In the genomic region with DNA sequence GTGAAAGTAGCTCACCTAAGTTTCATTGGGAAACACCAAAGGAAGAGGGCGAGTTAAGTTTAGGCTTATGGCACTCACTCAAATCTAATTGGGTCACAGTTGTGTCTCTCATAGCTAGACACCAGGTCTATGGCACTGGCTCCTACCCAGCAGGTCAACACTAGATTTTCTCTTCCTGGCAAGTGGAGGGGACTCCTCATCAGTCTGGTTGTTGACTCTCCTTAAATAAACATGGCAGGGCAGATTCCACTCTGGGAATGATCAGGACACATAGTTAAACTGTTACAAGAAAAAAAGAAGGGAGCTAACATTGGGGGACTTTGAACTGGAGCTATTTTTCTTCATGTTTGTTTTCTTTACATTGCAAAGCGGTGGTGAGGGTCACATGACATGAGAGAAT, we compare ENCODE assay signal across 25 mouse cellular contexts. TPM values are rescaled to one million over a fixed set of nuclear protein-coding genes. Genes with fewer than 3 reads are reported as not detected.
DNase-seq lines count a peak whose midpoint lies in the region; ATAC-seq lines count a peak whose summit lies in the region.
"Had no signal": no experiment of that assay in that cellular context is flagged by ENCODE, and none has a peak within 500 bp of the region (broad histone marks: within the 10 kb centered on the region; RNA-seq: fewer than 3 reads in every experiment).

No protein-coding gene starts in this region.

- H3K27ac ChIP-seq in intestine, embryonic 15.5 days: no peak overlapping the region
- peak overlapping the region; percentile 58 for H3K27ac ChIP-seq in liver, embryonic 16.5 days (ENCODE audit: low read length)
- H3K27ac ChIP-seq: embryonic facial prominence, embryonic 10.5 days; forebrain, embryonic 15.5 days; heart, embryonic 10.5 days; hindbrain, embryonic 14.5 days; layer of hippocampus, adult 2 months; midbrain, embryonic 13.5 days; neural tube, embryonic 12.5 days had no signal

- no peak overlapping the region for H3K4me2 ChIP-seq in intestine, embryonic 15.5 days (replicated peaks)
- 0 out of 2 replicates have a peak overlapping the region, but pooled peaks have one; percentile 30 for H3K4me2 ChIP-seq in liver, embryonic 16.5 days (ENCODE audit: low read depth, low read length)
- H3K4me2 ChIP-seq: forebrain, embryonic 15.5 days; hindbrain, embryonic 14.5 days; midbrain, embryonic 13.5 days; neural tube, embryonic 12.5 days had no signal

- no peaks in the 10 kb centered on the region for H3K36me3 ChIP-seq in intestine, embryonic 15.5 days
- H3K36me3 ChIP-seq in liver, embryonic 16.5 days (ENCODE audit: control insufficient read depth, insufficient read depth): no peaks in the 10 kb centered on the region
- H3K36me3 ChIP-seq: embryonic facial prominence, embryonic 10.5 days; forebrain, embryonic 15.5 days; heart, embryonic 10.5 days; midbrain, embryonic 13.5 days; neural tube, embryonic 12.5 days had no signal

- H3K4me3 ChIP-seq in intestine, embryonic 15.5 days (replicated peaks): no peak overlapping the region
- no peak overlapping the region for H3K4me3 ChIP-seq in liver, embryonic 16.5 days (ENCODE audit: low read depth, low read length)
- H3K4me3 ChIP-seq: embryonic facial prominence, embryonic 10.5 days; forebrain, embryonic 15.5 days; heart, embryonic 10.5 days; layer of hippocampus, adult 2 months; megakaryocyte, embryonic 14.5 days; midbrain, embryonic 13.5 days; neural tube, embryonic 12.5 days had no signal

- peak; percentile 86 for ATAC-seq in intestine, embryonic 15.5 days
- peak; percentile 91 for ATAC-seq in liver, embryonic 16.5 days (ENCODE audit: low read depth)
- ATAC-seq: forebrain, embryonic 15.5 days; inflammation-experienced regulatory T-cells, adult 6 months; midbrain, embryonic 13.5 days had no signal

- H3K9ac ChIP-seq in intestine, embryonic 15.5 days: no peak overlapping the region
- no peak overlapping the region for H3K9ac ChIP-seq in liver, embryonic 16.5 days (ENCODE audit: low read depth, low read length)
- H3K9ac ChIP-seq: forebrain, embryonic 15.5 days; hindbrain, embryonic 14.5 days; midbrain, embryonic 13.5 days; neural tube, embryonic 12.5 days had no signal

- 65% methylated on average over 2 of the region's 2 CpGs for WGBS in intestine, embryonic 15.5 days
- 32% methylated on average over 2 of the region's 2 CpGs for WGBS in large intestine, adult 2 months
- 35% methylated on average over 2 of the region's 2 CpGs for WGBS in liver, embryonic 16.5 days (ENCODE audit: insufficient replicate concordance)

- DNase-seq in kidney, adult 18-20 months: peak; percentile 28
- no peak for DNase-seq in kidney, postnatal 10 days
- peak; percentile 16 for DNase-seq in large intestine, adult 2 months (ENCODE audit: low read depth, low spot score)
- no peak for DNase-seq in thymus, postnatal 36 days
- no peak for DNase-seq in lung, postnatal 4 days
- DNase-seq: adrenal gland, postnatal 10 days; cerebellum, adult 9-10 months; gastrocnemius, postnatal 10 days; heart, postnatal 4 days; lung, adult 2 months; lung, postnatal 14 days; right cerebral cortex, postnatal 14 days; thymus, postnatal 25 days had no signal

- no peaks in the 10 kb centered on the region for H3K27me3 ChIP-seq in intestine, embryonic 15.5 days (replicated peaks)
- H3K27me3 ChIP-seq in liver, embryonic 16.5 days (ENCODE audit: control insufficient read depth, insufficient read depth, low read depth, low read length): no peaks in the 10 kb centered on the region
- H3K27me3 ChIP-seq: forebrain, embryonic 15.5 days; megakaryocyte, embryonic 14.5 days; midbrain, embryonic 13.5 days; neural tube, embryonic 12.5 days had no signal

- H3K4me1 ChIP-seq in intestine, embryonic 15.5 days (replicated peaks): no peaks in the 10 kb centered on the region
- no peaks in the 10 kb centered on the region; the same call in 1 of the 2 replicates for H3K4me1 ChIP-seq in liver, embryonic 16.5 days (ENCODE audit: control insufficient read depth, low read depth, low read length)
- H3K4me1 ChIP-seq: embryonic facial prominence, embryonic 10.5 days; forebrain, embryonic 15.5 days; heart, embryonic 10.5 days; megakaryocyte, embryonic 14.5 days; midbrain, embryonic 13.5 days; neural tube, embryonic 12.5 days had no signal

- no peaks in the 10 kb centered on the region for H3K9me3 ChIP-seq in intestine, embryonic 15.5 days
- H3K9me3 ChIP-seq in liver, embryonic 16.5 days (replicated peaks; ENCODE audit: control insufficient read depth, low read length): no peaks in the 10 kb centered on the region
- H3K9me3 ChIP-seq: embryonic facial prominence, embryonic 10.5 days; forebrain, embryonic 15.5 days; heart, embryonic 10.5 days; midbrain, embryonic 13.5 days; neural tube, embryonic 12.5 days had no signal

RNA-seq across cellular contexts. Expression of gene Fga, which starts 5.5 kb away (rescaled TPM):
- 8.1 and 13.6 TPM in 2 replicates for polyA plus RNA-seq in intestine, embryonic 15.5 days (2015; fragmentation: Nextera tagmentation; extraction: Ambion mirVana)
- polyA plus RNA-seq in large intestine, adult 2 months (2012; rRNA removed): 0.02 and 0.04 TPM in 2 replicates
- 1,431 and 1,544 TPM in 2 replicates for polyA plus RNA-seq in liver, embryonic 16.5 days (2015; fragmentation: Nextera tagmentation; extraction: Ambion mirVana)
- polyA plus RNA-seq: embryonic facial prominence, embryonic 10.5 days; forebrain, embryonic 15.5 days; hindbrain, embryonic 14.5 days; inflammation-experienced regulatory T-cells, adult 6 months; limb, embryonic 11.5 days had no signal

RNA-seq across cellular contexts. Expression of gene Fgg, which starts 12.9 kb away (rescaled TPM):
- 6.4 and 10.7 TPM in 2 replicates for polyA plus RNA-seq in intestine, embryonic 15.5 days (2015; fragmentation: Nextera tagmentation; extraction: Ambion mirVana)
- not detected in 2 replicates for polyA plus RNA-seq in large intestine, adult 2 months (2012; rRNA removed)
- polyA plus RNA-seq in liver, embryonic 16.5 days (2015; fragmentation: Nextera tagmentation; extraction: Ambion mirVana): 1,261 and 1,385 TPM in 2 replicates
- polyA plus RNA-seq: forebrain, embryonic 15.5 days; hindbrain, embryonic 14.5 days; inflammation-experienced regulatory T-cells, adult 6 months; neural tube, embryonic 12.5 days had no signal

RNA-seq across cellular contexts. Expression of gene Fgb, which starts 29.3 kb away (rescaled TPM):
- polyA plus RNA-seq in intestine, embryonic 15.5 days (2015; fragmentation: Nextera tagmentation; extraction: Ambion mirVana): 7.0 and 9.4 TPM in 2 replicates
- 0.07 TPM in 1 of 2 replicates, not detected in the other for polyA plus RNA-seq in large intestine, adult 2 months (2012; rRNA removed)
- polyA plus RNA-seq in liver, embryonic 16.5 days (2015; fragmentation: Nextera tagmentation; extraction: Ambion mirVana): 794 and 880 TPM in 2 replicates
- polyA plus RNA-seq: embryonic facial prominence, embryonic 10.5 days; forebrain, embryonic 15.5 days; hindbrain, embryonic 14.5 days; inflammation-experienced regulatory T-cells, adult 6 months; neural tube, embryonic 12.5 days had no signal

RNA-seq across cellular contexts. Expression of gene Plrg1, which starts 34.9 kb away (rescaled TPM):
- polyA plus RNA-seq in intestine, embryonic 15.5 days (2015; fragmentation: Nextera tagmentation; extraction: Ambion mirVana): 87.4 and 88.3 TPM in 2 replicates
- 33.4 and 34.6 TPM in 2 replicates for polyA plus RNA-seq in large intestine, adult 2 months (2012; rRNA removed)
- polyA plus RNA-seq in liver, embryonic 16.5 days (2015; fragmentation: Nextera tagmentation; extraction: Ambion mirVana): 40.9 and 45.1 TPM in 2 replicates

Comparison
In these comparisons a context has a peak if more than half of its experiments do, and no peak if none do; other contexts are left out.
1. DNase-seq: peak in kidney, adult 18-20 months (single experiment) and large intestine, adult 2 months (single experiment); none in kidney, postnatal 10 days (single experiment), thymus, postnatal 36 days (0 of 2) and lung, postnatal 4 days (0 of 2).
2. RNA of gene Fga, which starts 5.5 kb away (polyA plus RNA-seq): 1,431 to 1,544 TPM in liver, embryonic 16.5 days; 8.1 to 13.6 TPM in intestine, embryonic 15.5 days and 0.02 to 0.04 TPM in large intestine, adult 2 months; every median in the first group is over 10 times any median in the second.
3. RNA of gene Fgg, which starts 12.9 kb away (polyA plus RNA-seq): 1,261 to 1,385 TPM in liver, embryonic 16.5 days; 6.4 to 10.7 TPM in intestine, embryonic 15.5 days and not detected in large intestine, adult 2 months; every median in the first group is over 100 times any median in the second.
4. RNA of gene Fgb, which starts 29.3 kb away (polyA plus RNA-seq): 794 to 880 TPM in liver, embryonic 16.5 days; 7.0 to 9.4 TPM in intestine, embryonic 15.5 days and 0.07 TPM in large intestine, adult 2 months; every median in the first group is over 10 times any median in the second.